Mouse (Mus musculus) E14TG2a.4 (cell line): Measurements from ENCODE around the gene Hs6st1.

Source experiments
- CTCF ChIP-seq: conservative IDR thresholded peaks from 2 replicates; pipeline ENCODE4 v1.5.1; 2014; ENCODE audit warnings: low read length
- NANOG ChIP-seq: IDR thresholded peaks from 2 replicates; pipeline ENCODE4 v1.6.1; 2014; ENCODE audit warnings: borderline replicate concordance, low read length, mixed read lengths
- POU5F1 ChIP-seq: IDR thresholded peaks from 2 replicates; pipeline ENCODE4 v1.6.1; 2014; ENCODE audit warnings: low read length, borderline replicate concordance

- TF ChIP-seq CTCF (no peak), NANOG (no peak), POU5F1 (no peak)
These were observed 4.6 kb upstream of the Hs6st1 start for GRCm38 (mm10) chr1:36063641-36063955.
